Mouse (Mus musculus): ENCODE data around the gene Olfr807. TPM values are rescaled to one million over a fixed set of nuclear protein-coding genes. Genes with fewer than 3 reads are reported as not detected.

The Olfr807 gene
- total RNA-seq (2023) = not detected

GRCm38 (mm10) chr10:129757693-129758092 lies at the start of gene Olfr807:
Gene Olfr807 (minus strand): TSS chr10:129757793.

DNA sequence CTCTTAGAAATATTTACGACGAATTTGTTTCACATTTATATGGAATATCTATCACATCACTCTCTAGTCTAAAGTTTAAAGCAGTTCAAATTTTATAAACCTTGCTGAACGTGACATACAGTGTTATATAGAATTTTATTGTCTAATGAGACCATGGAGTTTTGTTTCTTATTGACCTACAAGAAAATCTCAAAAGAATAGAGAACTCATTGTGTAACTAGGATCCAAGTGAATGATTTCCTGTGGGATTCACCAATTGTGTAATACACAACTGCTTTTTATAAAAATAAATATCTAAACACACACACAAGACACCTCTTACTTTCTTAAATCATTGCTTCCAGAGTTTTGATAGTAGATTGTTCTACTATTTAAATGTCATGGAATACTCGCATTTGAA lies 46.7 kb upstream of the Olfr807 start, which contains the start of gene Olfr811:
Olfr811 (minus strand) TSS at position 101 of the 400 bp plus-strand sequence.

DNA sequence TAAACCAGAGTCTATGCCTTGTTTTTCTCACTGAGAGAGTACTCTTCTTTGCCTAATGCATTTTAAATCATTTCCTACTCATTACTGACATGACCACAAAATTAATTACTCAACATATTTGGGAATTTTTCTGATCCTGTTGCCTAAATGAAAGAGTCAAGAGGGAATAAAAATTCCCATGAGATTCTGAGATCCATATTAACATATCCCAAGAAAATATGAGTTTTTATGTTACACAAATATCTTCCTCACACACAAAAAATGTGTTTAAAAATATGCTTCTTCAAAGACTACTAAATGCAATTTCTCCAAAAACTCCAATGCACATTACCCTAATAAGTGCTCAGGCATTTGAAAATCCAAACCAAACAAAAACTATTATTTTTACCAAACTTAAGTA lies 37.2 kb upstream of the Olfr807 start, which contains the start of gene Olfr810:
Olfr810 (minus strand) TSS at position 101 of the 400 bp plus-strand sequence.

DNA sequence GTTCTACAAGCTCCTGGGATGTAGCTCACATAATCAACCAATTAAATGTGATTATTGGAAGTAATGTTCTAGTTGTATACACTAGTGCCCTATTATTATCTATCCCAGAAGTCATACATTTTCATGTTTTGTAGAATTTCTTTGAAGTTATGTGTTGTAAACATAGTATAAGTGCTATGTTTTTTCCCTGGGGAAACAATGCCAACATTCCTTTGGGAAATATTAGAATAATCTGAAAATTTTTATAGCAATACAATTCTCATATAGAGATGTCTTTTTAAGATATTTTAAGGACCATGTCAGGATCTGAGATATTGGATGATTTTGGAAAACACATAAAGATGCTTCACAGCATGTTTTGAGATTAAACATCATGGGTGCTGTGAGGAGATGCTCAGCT lies 16.7 kb upstream of the Olfr807 start, which contains the start of gene Olfr809:
Olfr809 (plus strand) TSS at position 301 of the 400 bp plus-strand sequence.

DNA sequence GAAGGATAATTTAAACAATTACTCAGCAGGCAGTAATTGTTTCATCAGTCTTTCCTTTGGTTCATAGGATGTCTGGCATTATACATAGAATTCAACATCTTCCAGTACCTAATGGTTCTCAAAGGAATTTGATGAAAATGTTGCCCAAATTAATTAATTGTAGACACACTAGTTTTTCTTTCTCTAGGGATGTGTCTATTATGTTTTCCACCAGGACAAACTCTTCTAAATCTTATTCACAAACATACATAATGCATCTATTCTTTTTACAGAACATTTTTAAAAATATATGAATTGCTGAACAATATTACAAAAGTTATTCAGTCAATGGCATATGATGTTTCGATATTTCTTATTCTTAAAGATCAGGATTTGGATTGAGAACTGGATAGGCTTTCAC lies 7.6 kb upstream of the Olfr807 start, which contains the start of gene Olfr808:
Olfr808 (plus strand) TSS at position 301 of the 400 bp plus-strand sequence.

DNA sequence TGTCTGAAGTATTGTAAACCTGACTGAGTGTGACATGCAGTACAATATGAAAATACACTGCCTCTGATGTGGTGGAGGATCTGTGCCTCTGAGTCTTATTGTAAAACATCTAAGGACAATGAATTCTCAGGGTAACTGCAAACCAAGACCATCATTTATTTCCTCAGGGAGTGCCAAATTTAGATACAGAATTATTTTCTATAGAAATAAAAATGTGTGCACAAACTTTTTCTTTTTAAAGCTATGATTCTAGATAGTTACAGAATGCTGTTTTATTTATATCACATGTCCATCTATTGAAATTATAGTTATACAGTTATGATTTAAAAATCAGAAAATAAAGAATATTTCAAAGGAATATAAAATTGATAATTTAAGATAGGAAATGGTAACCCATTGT lies 15.8 kb downstream of the Olfr807 start, which contains the start of gene Olfr806:
Olfr806 (minus strand) TSS at position 101 of the 400 bp plus-strand sequence.

DNA sequence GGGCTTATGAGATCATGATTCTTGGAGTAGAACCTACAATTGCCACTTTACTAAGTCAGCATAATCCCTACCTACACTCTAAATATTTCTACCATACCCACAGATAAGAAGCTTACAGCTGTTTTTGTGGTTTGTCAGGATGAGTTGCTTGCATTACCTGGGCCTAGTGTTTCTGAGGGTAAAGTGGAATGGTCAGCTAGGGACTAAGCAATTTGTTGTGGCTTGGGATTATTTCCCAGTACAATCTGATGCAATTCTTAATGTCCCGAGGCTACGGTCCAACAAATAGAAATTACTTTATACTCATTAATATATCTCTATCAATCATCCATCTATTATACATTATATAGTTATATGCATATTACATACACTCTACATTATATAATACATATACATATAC lies 28.3 kb downstream of the Olfr807 start, which contains the start of gene Olfr805:
Olfr805 (minus strand) TSS at position 101 of the 400 bp plus-strand sequence.

Other genes with a start within 250 kb of the Olfr807 start
- gene Olfr791, start 236.0 kb downstream of the Olfr807 start, total RNA-seq (2023) = not detected
- not detected for gene Olfr792, start 218.6 kb downstream of the Olfr807 start, total RNA-seq (2023)
- gene Olfr794, start 190.1 kb downstream of the Olfr807 start, total RNA-seq (2023) = not detected
- gene Olfr796, start 145.2 kb downstream of the Olfr807 start, total RNA-seq (2023) = not detected
- not detected for gene Olfr798, start 129.9 kb downstream of the Olfr807 start, total RNA-seq (2023)
- gene Olfr799, start 120.3 kb downstream of the Olfr807 start, total RNA-seq (2023) = not detected
- gene Olfr800, start 100.1 kb downstream of the Olfr807 start, total RNA-seq (2023) = not detected
- not detected for gene Olfr801, start 83.9 kb downstream of the Olfr807 start, total RNA-seq (2023)
- not detected for gene Olfr802, start 69.6 kb downstream of the Olfr807 start, total RNA-seq (2023)
- not detected for gene Olfr803, start 63.5 kb downstream of the Olfr807 start, total RNA-seq (2023)
- gene Olfr804, start 54.6 kb downstream of the Olfr807 start, total RNA-seq (2023) = not detected
- gene Olfr805, start 28.4 kb downstream of the Olfr807 start, total RNA-seq (2023) = not detected
- not detected for gene Olfr806, start 15.9 kb downstream of the Olfr807 start, total RNA-seq (2023)
- not detected for gene Olfr808, start 7.7 kb upstream of the Olfr807 start, total RNA-seq (2023)
- not detected for gene Olfr809, start 16.8 kb upstream of the Olfr807 start, total RNA-seq (2023)
- gene Olfr810, start 37.1 kb upstream of the Olfr807 start, total RNA-seq (2023) = not detected
- gene Olfr811, start 46.6 kb upstream of the Olfr807 start, total RNA-seq (2023) = not detected
- not detected for gene Olfr812, start 88.3 kb upstream of the Olfr807 start, total RNA-seq (2023)
- gene Olfr813, start 97.6 kb upstream of the Olfr807 start, total RNA-seq (2023) = not detected
- gene Olfr814, start 122.1 kb upstream of the Olfr807 start, total RNA-seq (2023) = not detected
- gene Olfr815, start 148.1 kb upstream of the Olfr807 start, total RNA-seq (2023) = not detected
- not detected for gene Olfr816, start 157.8 kb upstream of the Olfr807 start, total RNA-seq (2023)
- not detected for gene Olfr818, start 191.3 kb upstream of the Olfr807 start, total RNA-seq (2023)
- not detected for gene Olfr819, start 209.5 kb upstream of the Olfr807 start, total RNA-seq (2023)
- not detected for gene Olfr247, start 218.3 kb upstream of the Olfr807 start, total RNA-seq (2023)
- gene Gm10310, start 227.3 kb upstream of the Olfr807 start, total RNA-seq (2023) = not detected